Mouse (Mus musculus): ENCODE results near the gene Olfr98. TPM values are rescaled to one million over a fixed set of nuclear protein-coding genes. Genes with fewer than 3 reads are reported as not detected.
A peak's percentile ranks its signal among the peaks of the same experiment; 100 is the strongest.

Gene Olfr98
- 0.06 TPM in 1 of 2 replicates, not detected in the other for polyA plus RNA-seq (2012)

- no peak for TF ChIP-seq GATA1 (IDR thresholded peaks at IDR 0.05; ENCODE audit: low read length)
- TF ChIP-seq TAL1 (IDR thresholded peaks at IDR 0.05; ENCODE audit: low read length): no peak
Measured at GRCm38 (mm10) chr17:37263626-37264025, at the start of gene Olfr98. Gene Olfr98, minus strand, starts transcription at chr17:37263749.

DNA sequence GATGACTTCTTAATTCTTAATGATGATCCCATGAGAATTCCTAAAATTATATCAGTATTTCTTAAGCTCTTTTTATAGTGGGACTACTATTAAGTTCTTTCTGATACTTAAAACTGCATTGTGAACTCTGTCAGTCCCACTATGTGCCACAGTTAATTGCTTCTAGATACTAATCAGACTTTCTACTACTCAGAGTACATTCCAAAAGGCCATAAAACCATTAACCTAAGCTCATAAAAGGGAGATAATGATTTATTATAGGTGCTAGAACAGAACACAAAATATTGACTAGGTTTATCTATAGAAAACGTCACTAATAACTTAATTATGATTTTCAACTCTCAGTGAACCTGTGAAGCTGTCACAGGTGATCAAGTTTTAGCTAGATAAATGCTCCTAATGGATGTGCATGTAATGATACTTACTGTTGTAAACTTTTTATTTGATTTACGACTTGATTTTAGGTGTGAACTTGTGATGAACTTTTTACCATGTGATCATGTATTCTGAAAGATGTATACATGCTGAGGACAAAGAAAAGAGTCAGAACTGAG lies 46.7 kb upstream of the Olfr98 start:
- Histone ChIP-seq H3K4me3 (replicated peaks) (no peak overlapping the region), H3K4me1 (ENCODE audit: control insufficient read depth) (no peaks in the 10 kb centered on the region), H3K9me3 (ENCODE audit: control insufficient read depth, low read length) (peaks cover 3% of the 10 kb centered on the region; the same call in 1 of the 2 replicates), H3K27me3 (ENCODE audit: control insufficient read depth) (no peaks in the 10 kb centered on the region), H3K36me3 (ENCODE audit: control insufficient read depth) (no peaks in the 10 kb centered on the region)
- TF ChIP-seq TAL1 (IDR thresholded peaks at IDR 0.05; ENCODE audit: low read length) (no peak), GATA1 (IDR thresholded peaks at IDR 0.05; ENCODE audit: low read length) (no peak)

More at GRCm38 (mm10) chr17:37263626-37264025, at the start of gene Olfr98:
- H3K4me1 ChIP-seq (ENCODE audit: control insufficient read depth): no peaks in the 10 kb centered on the region
- H3K27me3 ChIP-seq (ENCODE audit: control insufficient read depth): no peaks in the 10 kb centered on the region
- H3K36me3 ChIP-seq (ENCODE audit: control insufficient read depth): no peaks in the 10 kb centered on the region
- no peak within 1 kb of the TSS for H3K4me3 ChIP-seq (replicated peaks)
- H3K9me3 ChIP-seq (ENCODE audit: control insufficient read depth, low read length): no peaks in the 10 kb centered on the region

GRCm38 (mm10) chr17:37308483-37308882 lies 44.9 kb upstream of the Olfr98 start:
- H3K4me1 ChIP-seq (ENCODE audit: control insufficient read depth): no peaks in the 10 kb centered on the region

GRCm38 (mm10) chr17:37304213-37304612 lies 40.7 kb upstream of the Olfr98 start, which contains the start of gene Olfr101:
Gene Olfr101, minus strand, starts transcription at chr17:37304313.
- Histone ChIP-seq H3K4me1 (ENCODE audit: control insufficient read depth) (no peaks in the 10 kb centered on the region), H3K4me3 (replicated peaks) (no peak within 1 kb of the TSS), H3K36me3 (ENCODE audit: control insufficient read depth) (no peaks in the 10 kb centered on the region), H3K27me3 (ENCODE audit: control insufficient read depth) (no peaks in the 10 kb centered on the region), H3K9me3 (ENCODE audit: control insufficient read depth, low read length) (peaks cover 3% of the 10 kb centered on the region; the same call in 1 of the 2 replicates)
- TF ChIP-seq GATA1 (IDR thresholded peaks at IDR 0.05; ENCODE audit: low read length): no peak
- TF ChIP-seq TAL1 (IDR thresholded peaks at IDR 0.05; ENCODE audit: low read length): no peak

More at GRCm38 (mm10) chr17:37308483-37308882, 44.9 kb upstream of the Olfr98 start:
- Histone ChIP-seq H3K27me3 (ENCODE audit: control insufficient read depth) (no peaks in the 10 kb centered on the region), H3K4me3 (replicated peaks) (no peak overlapping the region), H3K36me3 (ENCODE audit: control insufficient read depth) (no peaks in the 10 kb centered on the region), H3K9me3 (ENCODE audit: control insufficient read depth, low read length) (peaks cover 3% of the 10 kb centered on the region; the same call in 1 of the 2 replicates)
- TF ChIP-seq TAL1 (IDR thresholded peaks at IDR 0.05; ENCODE audit: low read length): no peak
- TF ChIP-seq GATA1 (IDR thresholded peaks at IDR 0.05; ENCODE audit: low read length): no peak

GRCm38 (mm10) chr17:37283360-37283759 lies 19.8 kb upstream of the Olfr98 start, which contains the start of gene Olfr99:
Gene Olfr99, minus strand, starts transcription at chr17:37283460.
- Histone ChIP-seq H3K36me3 (ENCODE audit: control insufficient read depth) (no peaks in the 10 kb centered on the region), H3K4me1 (ENCODE audit: control insufficient read depth) (no peaks in the 10 kb centered on the region), H3K9me3 (ENCODE audit: control insufficient read depth, low read length) (no peaks in the 10 kb centered on the region), H3K4me3 (replicated peaks) (no peak within 1 kb of the TSS), H3K27me3 (ENCODE audit: control insufficient read depth) (no peaks in the 10 kb centered on the region)
- no peak for TF ChIP-seq TAL1 (IDR thresholded peaks at IDR 0.05; ENCODE audit: low read length)
- no peak for TF ChIP-seq GATA1 (IDR thresholded peaks at IDR 0.05; ENCODE audit: low read length)

DNA sequence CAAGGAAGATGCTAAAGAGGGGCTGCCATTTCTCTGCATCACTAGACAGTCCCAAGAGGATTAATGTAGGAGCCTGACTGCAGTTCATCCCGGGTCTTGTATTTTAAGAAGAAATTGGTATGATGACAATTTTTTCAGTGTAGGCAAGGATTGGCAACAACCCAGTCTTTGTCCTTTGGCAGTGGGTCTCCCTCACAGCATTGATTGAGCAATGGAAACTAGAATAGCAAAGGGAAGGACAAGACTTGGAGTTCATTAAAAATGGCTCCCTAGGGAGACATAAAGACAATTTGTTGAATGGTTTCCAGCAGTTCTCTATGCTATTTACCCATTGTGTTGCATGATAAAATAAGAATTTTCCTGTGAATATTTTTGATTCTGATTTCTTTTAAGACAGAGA lies 16.8 kb upstream of the Olfr98 start:
- no peaks in the 10 kb centered on the region for H3K9me3 ChIP-seq (ENCODE audit: control insufficient read depth, low read length)
- TF ChIP-seq TAL1 (IDR thresholded peaks at IDR 0.05; ENCODE audit: low read length): no peak
- TF ChIP-seq GATA1 (IDR thresholded peaks at IDR 0.05; ENCODE audit: low read length): no peak
- no peaks in the 10 kb centered on the region for H3K36me3 ChIP-seq (ENCODE audit: control insufficient read depth)
- no peaks in the 10 kb centered on the region for H3K27me3 ChIP-seq (ENCODE audit: control insufficient read depth)
- H3K4me3 ChIP-seq (replicated peaks): no peak overlapping the region
- no peaks in the 10 kb centered on the region for H3K4me1 ChIP-seq (ENCODE audit: control insufficient read depth)

GRCm38 (mm10) chr17:37276573-37276972 lies 13.0 kb upstream of the Olfr98 start:
- no peaks in the 10 kb centered on the region for H3K4me1 ChIP-seq (ENCODE audit: control insufficient read depth)
- H3K27me3 ChIP-seq (ENCODE audit: control insufficient read depth): no peaks in the 10 kb centered on the region
- no peaks in the 10 kb centered on the region for H3K36me3 ChIP-seq (ENCODE audit: control insufficient read depth)

DNA sequence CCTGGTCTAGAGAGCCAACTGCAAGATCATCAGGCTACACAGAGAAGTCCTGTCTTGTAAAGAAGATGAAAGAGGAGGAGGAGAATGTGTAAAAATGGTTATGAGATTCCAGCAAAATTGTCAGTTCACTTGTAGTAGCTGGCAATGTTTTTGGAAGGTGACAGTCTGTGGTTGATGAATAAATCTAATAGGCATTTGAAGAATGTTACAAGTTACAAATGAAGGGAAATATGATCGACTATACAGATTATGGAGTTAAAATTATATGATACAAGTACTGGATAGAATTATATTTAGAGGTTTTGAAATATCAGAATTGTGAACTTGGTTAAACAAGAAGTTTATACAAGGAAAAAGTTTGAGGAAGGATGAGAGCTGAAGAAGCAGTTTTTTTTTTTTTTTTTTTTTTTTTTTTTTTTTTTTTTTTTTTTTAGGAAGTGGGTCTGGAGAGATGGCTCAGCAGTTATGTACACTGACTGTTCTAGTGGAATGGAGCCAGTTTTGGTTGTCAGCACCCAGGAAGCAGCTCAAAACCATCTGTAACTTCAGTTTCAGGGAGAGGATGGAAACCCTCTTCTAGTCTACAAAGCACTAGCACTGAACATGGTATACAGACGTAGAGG lies 12.2 kb upstream of the Olfr98 start:
- Histone ChIP-seq H3K9me3 (ENCODE audit: control insufficient read depth, low read length) (no peaks in the 10 kb centered on the region), H3K36me3 (ENCODE audit: control insufficient read depth) (no peaks in the 10 kb centered on the region), H3K4me1 (ENCODE audit: control insufficient read depth) (peaks cover 3% of the 10 kb centered on the region), H3K27me3 (ENCODE audit: control insufficient read depth) (no peaks in the 10 kb centered on the region), H3K4me3 (replicated peaks) (no peak overlapping the region)
- TF ChIP-seq TAL1 (IDR thresholded peaks at IDR 0.05; ENCODE audit: low read length) (no peak), GATA1 (IDR thresholded peaks at IDR 0.05; ENCODE audit: low read length) (no peak)

More at GRCm38 (mm10) chr17:37276573-37276972, 13.0 kb upstream of the Olfr98 start:
- no peak overlapping the region for H3K4me3 ChIP-seq (replicated peaks)
- no peak for TF ChIP-seq GATA1 (IDR thresholded peaks at IDR 0.05; ENCODE audit: low read length)
- TF ChIP-seq TAL1 (IDR thresholded peaks at IDR 0.05; ENCODE audit: low read length): no peak
- no peaks in the 10 kb centered on the region for H3K9me3 ChIP-seq (ENCODE audit: control insufficient read depth, low read length)

DNA sequence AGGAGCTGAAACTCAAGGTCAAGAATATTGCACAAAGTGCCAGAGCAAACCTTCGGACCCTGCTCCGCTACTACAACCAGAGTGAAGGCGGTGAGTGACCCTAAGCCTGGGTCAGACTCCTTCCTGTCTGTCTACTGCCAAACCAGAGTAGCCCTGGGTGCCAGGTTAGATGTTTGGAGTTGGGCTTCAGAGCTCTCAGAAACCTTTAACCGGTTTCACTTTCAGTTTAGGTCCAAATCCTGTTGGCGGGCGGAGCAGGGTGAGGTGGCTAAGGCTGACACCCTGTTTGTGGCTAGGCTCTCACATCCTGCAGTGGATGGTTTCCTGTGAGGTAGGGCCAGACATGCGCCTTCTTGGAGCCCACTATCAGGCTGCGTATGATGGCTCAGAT lies 7.1 kb upstream of the Olfr98 start:
- TF ChIP-seq GATA1 (IDR thresholded peaks at IDR 0.05; ENCODE audit: low read length): no peak
- TF ChIP-seq TAL1 (IDR thresholded peaks at IDR 0.05; ENCODE audit: low read length): no peak
- Histone ChIP-seq H3K27me3 (ENCODE audit: control insufficient read depth) (no peaks in the 10 kb centered on the region), H3K4me1 (ENCODE audit: control insufficient read depth) (peaks cover 12% of the 10 kb centered on the region), H3K4me3 (replicated peaks) (peak overlapping the region; percentile 60), H3K9me3 (ENCODE audit: control insufficient read depth, low read length) (no peaks in the 10 kb centered on the region), H3K36me3 (ENCODE audit: control insufficient read depth) (no peaks in the 10 kb centered on the region)
